Mouse (Mus musculus): ENCODE data around the gene Ltv1.

DNA sequence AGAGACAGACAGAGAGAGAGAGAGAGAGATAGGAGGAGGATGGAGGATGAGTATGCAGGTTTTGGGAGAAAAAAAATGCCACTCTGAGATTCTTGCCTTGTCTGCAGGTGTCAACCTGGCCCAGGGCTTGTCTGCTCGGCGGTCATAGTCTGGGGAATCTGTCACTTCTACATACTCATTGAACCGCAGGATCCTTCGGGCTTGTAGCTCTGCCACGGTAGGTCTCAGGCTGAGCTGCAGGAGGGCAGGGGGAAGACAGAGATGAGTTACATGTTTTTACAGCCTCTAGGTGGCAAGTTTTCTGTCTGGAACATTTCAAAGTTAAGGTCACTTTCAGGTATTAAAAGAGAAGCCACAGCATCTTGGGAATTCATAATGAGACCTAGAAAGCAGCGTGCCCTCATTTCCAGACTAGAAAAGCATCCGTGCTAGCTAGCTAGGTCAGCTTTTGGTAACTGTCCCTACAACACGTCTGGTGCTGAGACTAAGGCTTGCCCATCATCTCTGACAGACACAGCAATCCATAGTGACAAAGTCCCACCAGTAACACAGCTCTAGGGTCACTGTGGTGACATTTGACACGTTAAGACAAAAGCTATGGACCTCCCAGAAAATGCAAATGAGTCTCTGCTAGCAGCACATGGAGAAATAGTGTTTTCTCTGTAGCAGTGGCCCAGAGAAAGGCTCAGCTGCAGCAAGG lies 39.6 kb upstream of the Ltv1 start:
- TF ChIP-seq CTCF (IDR thresholded peaks at IDR 0.05; ENCODE audit: borderline replicate concordance, insufficient read depth, low read depth, low read length) (no peak), POLR2A (IDR thresholded peaks at IDR 0.05; ENCODE audit: borderline replicate concordance, insufficient read depth, low read length) (no peak)

All from cerebellum, adult 2 months (tissue).